Mouse (Mus musculus) ES-CJ7 (cell line): Measurements from ENCODE around the gene Hs3st3a1.

Experiments used
- DNase-seq: peaks from one replicate; pipeline ENCODE4 v3.0.0; 2011; ENCODE audit warnings: low read depth, low spot score

Gene Hs3st3a1

GRCm38 (mm10) chr11:64434611-64435545 is at the start of gene Hs3st3a1:
Gene Hs3st3a1 (plus strand): TSS chr11:64435332.
- peak; percentile 83 for DNase-seq

GRCm38 (mm10) chr11:64386333-64386732 is 48.8 kb upstream of the Hs3st3a1 start:
- DNase-seq: no peak

- no peak for DNase-seq
Measured at GRCm38 (mm10) chr11:64396331-64396881, 38.7 kb upstream of the Hs3st3a1 start.

GRCm38 (mm10) chr11:64396949-64397348 is 38.2 kb upstream of the Hs3st3a1 start:
- DNase-seq: no peak

GRCm38 (mm10) chr11:64397612-64398011 is 37.5 kb upstream of the Hs3st3a1 start:
- no peak for DNase-seq

- DNase-seq: peak; percentile 13
Measured at GRCm38 (mm10) chr11:64400534-64401093, 34.5 kb upstream of the Hs3st3a1 start.

- no peak for DNase-seq
Measured at GRCm38 (mm10) chr11:64418969-64419368, 16.2 kb upstream of the Hs3st3a1 start.

GRCm38 (mm10) chr11:64435546-64436411 is 647 bp downstream of the Hs3st3a1 start:
- peak; percentile 33 for DNase-seq

GRCm38 (mm10) chr11:64436412-64436727 is 1.2 kb downstream of the Hs3st3a1 start, which contains the start of gene F930015N05Rik:
Gene F930015N05Rik (minus strand): TSS chr11:64436653.
- DNase-seq: no peak

- DNase-seq: no peak
Measured at GRCm38 (mm10) chr11:64436791-64437298, 1.7 kb downstream of the Hs3st3a1 start.

- DNase-seq: no peak
Measured at GRCm38 (mm10) chr11:64437721-64438120, 2.6 kb downstream of the Hs3st3a1 start.

GRCm38 (mm10) chr11:64438909-64439308 is 3.8 kb downstream of the Hs3st3a1 start:
- DNase-seq: peak; percentile 15

GRCm38 (mm10) chr11:64442119-64442518 is 7.0 kb downstream of the Hs3st3a1 start:
- DNase-seq: peak; percentile 75

- DNase-seq: no peak
Measured at GRCm38 (mm10) chr11:64442701-64443100, 7.6 kb downstream of the Hs3st3a1 start.

- DNase-seq: no peak
Measured at GRCm38 (mm10) chr11:64445227-64445626, 10.1 kb downstream of the Hs3st3a1 start.

- DNase-seq: no peak
Measured at GRCm38 (mm10) chr11:64448586-64449315, 13.6 kb downstream of the Hs3st3a1 start.

GRCm38 (mm10) chr11:64461746-64462145 is 26.6 kb downstream of the Hs3st3a1 start:
- no peak for DNase-seq

GRCm38 (mm10) chr11:64468737-64469136 is 33.6 kb downstream of the Hs3st3a1 start:
- no peak for DNase-seq

GRCm38 (mm10) chr11:64470689-64471088 is 35.6 kb downstream of the Hs3st3a1 start:
- peak; percentile 44 for DNase-seq

GRCm38 (mm10) chr11:64473679-64474078 is 38.5 kb downstream of the Hs3st3a1 start:
- no peak for DNase-seq

GRCm38 (mm10) chr11:64481445-64481844 is 46.3 kb downstream of the Hs3st3a1 start:
- DNase-seq: no peak
